Mouse (Mus musculus): ENCODE results near the gene Gast. TPM values are rescaled to one million over a fixed set of nuclear protein-coding genes. Genes with fewer than 3 reads are reported as not detected.

Gast gene
- 0.50 TPM in 1 of 2 replicates, not detected in the other for polyA plus RNA-seq (2014; fragmentation: Nextera tagmentation; extraction: Ambion mirVana)

DNA sequence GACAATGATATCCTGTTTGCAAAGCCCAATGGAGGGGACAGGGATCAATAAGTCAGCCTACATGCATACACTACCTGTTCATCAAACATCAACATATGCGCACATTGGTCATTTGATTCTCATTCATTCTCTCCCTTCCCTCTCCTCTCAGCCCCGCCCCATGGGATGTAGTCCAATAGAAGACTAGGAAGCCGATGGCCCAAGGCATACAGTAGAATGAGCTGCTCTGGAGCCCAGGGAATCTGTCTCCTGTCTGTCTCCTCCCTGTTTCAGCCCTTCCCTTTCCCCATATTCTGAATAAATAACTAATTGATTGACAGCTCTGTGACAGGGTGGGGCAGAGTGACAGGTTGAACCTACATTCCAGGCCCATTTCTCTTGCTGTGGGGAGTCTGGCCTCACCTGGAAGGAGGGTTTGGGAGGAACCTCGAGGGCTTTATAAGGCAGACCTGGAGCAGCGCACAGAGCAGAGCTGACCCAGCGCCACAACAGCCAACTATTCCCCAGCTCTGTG lies at the start of gene Gast:
Gast (plus strand) TSS at position 464 of the 514 bp plus-strand sequence.
- Histone ChIP-seq H3K27me3 (ENCODE audit: control insufficient read depth, insufficient read depth, low read length) (no peaks in the 10 kb centered on the region), H3K27ac (peak within 1 kb of the TSS; percentile 84), H3K9me3 (ENCODE audit: control insufficient read depth, low read length) (no peaks in the 10 kb centered on the region), H3K36me3 (replicated peaks; ENCODE audit: control insufficient read depth, insufficient read depth) (no peaks in the 10 kb centered on the region), H3K4me1 (replicated peaks; ENCODE audit: control insufficient read depth, insufficient read depth, low read length) (peaks cover 56% of the 10 kb centered on the region), H3K4me2 (replicated peaks) (peak within 1 kb of the TSS; percentile 28), H3K9ac (no peak within 1 kb of the TSS), H3K4me3 (replicated peaks; ENCODE audit: low read length) (no peak within 1 kb of the TSS)
- DNase-seq (ENCODE audit: low spot score) = no peak
- 74% methylated on average over 6 of the region's 6 CpGs for WGBS
- no peak for ATAC-seq (ENCODE audit: low FRiP score)

DNA sequence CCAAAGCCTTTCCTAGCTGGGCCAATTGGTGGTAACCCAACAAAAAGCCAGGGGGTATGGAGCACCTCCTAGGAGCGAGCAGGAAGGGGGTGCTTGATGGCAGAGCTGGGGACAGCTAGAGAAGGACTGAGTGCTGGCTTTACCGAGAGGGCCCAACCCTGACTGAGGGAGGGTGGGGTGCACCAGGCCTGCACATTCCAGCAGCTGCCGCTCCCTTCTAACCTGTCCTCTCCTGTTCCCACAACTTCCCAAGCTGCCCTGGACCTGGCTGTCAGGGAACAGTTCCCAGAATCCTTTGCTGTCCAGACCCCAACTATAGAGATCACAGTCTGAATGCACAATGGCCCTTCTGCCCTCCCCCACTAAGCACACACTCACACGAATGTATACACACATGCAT lies 49.2 kb upstream of the Gast start:
- no peak overlapping the region for H3K4me3 ChIP-seq (replicated peaks; ENCODE audit: low read length)
- no peak for ATAC-seq (ENCODE audit: low FRiP score)
- H3K4me1 ChIP-seq (replicated peaks; ENCODE audit: control insufficient read depth, insufficient read depth, low read length) = no peaks in the 10 kb centered on the region
- H3K27ac ChIP-seq = no peak overlapping the region
- H3K4me2 ChIP-seq (replicated peaks) = no peak overlapping the region
- no peaks in the 10 kb centered on the region for H3K9me3 ChIP-seq (ENCODE audit: control insufficient read depth, low read length)
- 83% methylated on average over 4 of the region's 4 CpGs for WGBS
- H3K36me3 ChIP-seq (replicated peaks; ENCODE audit: control insufficient read depth, insufficient read depth) = no peaks in the 10 kb centered on the region
- no peak for DNase-seq (ENCODE audit: low spot score)
- no peaks in the 10 kb centered on the region for H3K27me3 ChIP-seq (ENCODE audit: control insufficient read depth, insufficient read depth, low read length)
- H3K9ac ChIP-seq = no peak overlapping the region

DNA sequence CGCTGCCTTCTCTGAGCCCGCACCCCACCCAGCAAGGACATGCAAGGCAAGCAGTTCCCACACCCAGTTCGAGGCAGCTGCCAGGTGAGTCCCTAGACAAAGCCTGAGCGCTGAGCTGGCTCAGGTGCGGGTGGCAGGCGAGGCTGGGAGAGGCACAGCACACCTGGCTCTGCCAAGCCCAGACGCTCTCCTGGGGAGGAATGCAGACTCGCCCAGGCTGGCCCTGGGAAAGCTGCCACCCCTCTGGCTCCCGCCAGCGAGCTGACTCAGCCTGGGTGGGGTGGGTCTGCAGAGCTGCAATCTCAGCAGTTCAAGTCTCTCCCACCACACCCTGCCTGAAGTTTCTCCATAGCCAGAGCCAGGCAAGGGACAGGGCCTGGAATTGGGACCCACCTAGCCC lies 47.2 kb upstream of the Gast start:
- DNase-seq (ENCODE audit: low spot score) = no peak
- no peaks in the 10 kb centered on the region for H3K36me3 ChIP-seq (replicated peaks; ENCODE audit: control insufficient read depth, insufficient read depth)
- no peak for ATAC-seq (ENCODE audit: low FRiP score)
- H3K9me3 ChIP-seq (ENCODE audit: control insufficient read depth, low read length) = no peaks in the 10 kb centered on the region
- 26% methylated on average over 10 of the region's 10 CpGs for WGBS
- no peak overlapping the region for H3K4me3 ChIP-seq (replicated peaks; ENCODE audit: low read length)
- H3K27me3 ChIP-seq (ENCODE audit: control insufficient read depth, insufficient read depth, low read length) = no peaks in the 10 kb centered on the region
- H3K27ac ChIP-seq = no peak overlapping the region
- no peak overlapping the region for H3K9ac ChIP-seq
- no peak overlapping the region for H3K4me2 ChIP-seq (replicated peaks)
- H3K4me1 ChIP-seq (replicated peaks; ENCODE audit: control insufficient read depth, insufficient read depth, low read length) = no peaks in the 10 kb centered on the region

DNA sequence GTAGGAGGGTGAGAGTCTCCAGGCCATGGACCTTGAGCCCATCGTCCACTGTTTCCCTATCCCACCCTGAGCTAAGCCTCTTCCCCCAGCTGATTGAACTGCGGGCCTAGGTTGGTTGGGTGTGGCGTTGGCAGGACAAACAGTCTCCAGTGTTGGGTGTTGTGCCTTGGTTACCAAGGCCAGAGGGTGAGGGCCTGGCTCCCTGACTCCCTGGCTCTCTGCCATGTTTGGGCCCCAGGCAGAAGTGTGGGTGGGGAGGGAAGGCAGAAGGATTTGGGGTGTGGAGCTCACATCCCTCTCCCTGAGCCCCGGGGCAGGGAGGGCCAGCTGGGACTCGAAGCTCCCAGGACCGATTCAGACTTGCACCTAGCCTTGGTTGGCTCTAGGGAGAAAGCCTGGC lies 45.3 kb upstream of the Gast start:
- H3K9me3 ChIP-seq (ENCODE audit: control insufficient read depth, low read length) = no peaks in the 10 kb centered on the region
- no peak overlapping the region for H3K4me2 ChIP-seq (replicated peaks)
- H3K9ac ChIP-seq = no peak overlapping the region
- 82% methylated on average over 6 of the region's 6 CpGs for WGBS
- no peaks in the 10 kb centered on the region for H3K27me3 ChIP-seq (ENCODE audit: control insufficient read depth, insufficient read depth, low read length)
- no peak for DNase-seq (ENCODE audit: low spot score)
- H3K36me3 ChIP-seq (replicated peaks; ENCODE audit: control insufficient read depth, insufficient read depth) = no peaks in the 10 kb centered on the region
- H3K4me3 ChIP-seq (replicated peaks; ENCODE audit: low read length) = no peak overlapping the region
- no peaks in the 10 kb centered on the region for H3K4me1 ChIP-seq (replicated peaks; ENCODE audit: control insufficient read depth, insufficient read depth, low read length)
- H3K27ac ChIP-seq = no peak overlapping the region
- ATAC-seq (ENCODE audit: low FRiP score) = no peak

DNA sequence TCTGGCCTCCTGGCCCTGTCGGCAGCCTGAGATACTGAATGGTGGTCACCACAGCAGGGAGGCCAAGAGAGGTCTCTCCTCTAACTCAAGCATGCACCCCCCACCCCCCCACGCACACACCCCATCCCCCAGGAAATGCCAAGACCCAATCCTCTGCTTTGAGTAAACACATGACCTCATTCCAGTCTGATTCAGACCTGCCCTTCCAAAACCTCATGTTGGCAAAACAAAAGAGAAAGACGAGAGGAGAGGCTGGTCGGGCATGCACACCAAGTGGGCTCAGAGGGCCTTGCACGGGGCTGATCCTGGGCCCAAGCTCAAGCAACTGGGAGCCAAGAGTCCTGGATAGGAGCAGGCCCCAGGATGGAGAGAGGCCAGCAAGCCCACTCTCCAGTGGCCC lies 44.0 kb upstream of the Gast start:
- Histone ChIP-seq H3K36me3 (replicated peaks; ENCODE audit: control insufficient read depth, insufficient read depth) (no peaks in the 10 kb centered on the region), H3K9ac (no peak overlapping the region), H3K4me1 (replicated peaks; ENCODE audit: control insufficient read depth, insufficient read depth, low read length) (no peaks in the 10 kb centered on the region), H3K27me3 (ENCODE audit: control insufficient read depth, insufficient read depth, low read length) (no peaks in the 10 kb centered on the region), H3K9me3 (ENCODE audit: control insufficient read depth, low read length) (no peaks in the 10 kb centered on the region), H3K4me3 (replicated peaks; ENCODE audit: low read length) (no peak overlapping the region), H3K4me2 (replicated peaks) (no peak overlapping the region), H3K27ac (no peak overlapping the region)
- ATAC-seq (ENCODE audit: low FRiP score) (no peak), DNase-seq (ENCODE audit: low spot score) (no peak)
- 52% methylated on average over 5 of the region's 5 CpGs for WGBS

DNA sequence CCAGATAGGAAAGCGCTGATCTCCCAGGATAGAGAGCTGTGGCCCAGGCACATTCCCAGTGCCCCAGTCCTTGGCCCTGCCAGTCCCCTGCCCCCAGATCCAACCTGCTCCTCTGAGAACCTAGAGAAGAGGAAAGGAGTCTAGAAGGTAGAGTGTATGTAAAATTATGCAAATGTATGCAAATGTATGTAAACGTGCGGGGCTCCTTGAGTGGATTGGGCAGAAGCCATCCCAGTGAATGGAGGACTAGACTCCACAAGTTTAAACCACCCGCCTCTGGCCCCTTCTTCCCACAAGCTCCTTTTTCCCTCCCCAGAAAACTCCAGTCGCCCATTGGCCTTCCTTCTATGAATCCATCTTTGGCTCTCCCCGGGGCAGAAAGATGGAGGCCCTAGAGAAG lies 41.3 kb upstream of the Gast start:
- DNase-seq (ENCODE audit: low spot score) (no peak), ATAC-seq (ENCODE audit: low FRiP score) (no peak)
- H3K9ac ChIP-seq = no peak overlapping the region
- WGBS = 47% methylated on average over 6 of the region's 6 CpGs
- no peaks in the 10 kb centered on the region for H3K4me1 ChIP-seq (replicated peaks; ENCODE audit: control insufficient read depth, insufficient read depth, low read length)
- no peak overlapping the region for H3K4me2 ChIP-seq (replicated peaks)
- H3K27me3 ChIP-seq (ENCODE audit: control insufficient read depth, insufficient read depth, low read length) = no peaks in the 10 kb centered on the region
- no peaks in the 10 kb centered on the region for H3K36me3 ChIP-seq (replicated peaks; ENCODE audit: control insufficient read depth, insufficient read depth)
- no peak overlapping the region for H3K4me3 ChIP-seq (replicated peaks; ENCODE audit: low read length)
- H3K27ac ChIP-seq = no peak overlapping the region
- H3K9me3 ChIP-seq (ENCODE audit: control insufficient read depth, low read length) = no peaks in the 10 kb centered on the region

DNA sequence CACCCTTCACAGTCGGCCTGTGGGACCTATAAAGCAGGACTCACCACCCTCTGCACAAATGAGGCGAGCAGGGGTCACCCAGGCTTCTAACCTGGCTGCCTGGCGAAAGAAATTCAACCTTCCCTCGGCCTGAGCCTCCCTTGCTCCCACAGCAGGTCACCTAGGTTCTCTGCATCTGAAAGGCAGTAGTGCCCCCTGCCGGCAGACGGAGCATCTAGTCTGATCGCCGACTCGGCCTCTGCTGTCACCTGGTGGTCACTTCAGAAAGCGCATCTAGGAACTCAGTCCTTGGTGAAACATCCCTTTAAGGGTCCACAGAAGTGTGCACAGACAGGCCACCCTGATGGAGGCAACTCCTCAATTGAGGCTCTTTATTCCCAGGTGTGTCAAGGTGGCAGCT lies 38.9 kb upstream of the Gast start:
- Histone ChIP-seq H3K4me2 (replicated peaks) (no peak overlapping the region), H3K9ac (no peak overlapping the region), H3K4me3 (replicated peaks; ENCODE audit: low read length) (no peak overlapping the region), H3K36me3 (replicated peaks; ENCODE audit: control insufficient read depth, insufficient read depth) (no peaks in the 10 kb centered on the region), H3K4me1 (replicated peaks; ENCODE audit: control insufficient read depth, insufficient read depth, low read length) (no peaks in the 10 kb centered on the region), H3K9me3 (ENCODE audit: control insufficient read depth, low read length) (no peaks in the 10 kb centered on the region), H3K27me3 (ENCODE audit: control insufficient read depth, insufficient read depth, low read length) (no peaks in the 10 kb centered on the region), H3K27ac (no peak overlapping the region)
- WGBS = 6% methylated on average over 10 of the region's 10 CpGs
- DNase-seq (ENCODE audit: low spot score) (peak; percentile 89), ATAC-seq (ENCODE audit: low FRiP score) (no peak; the same call in 1 of the 2 replicates)

DNA sequence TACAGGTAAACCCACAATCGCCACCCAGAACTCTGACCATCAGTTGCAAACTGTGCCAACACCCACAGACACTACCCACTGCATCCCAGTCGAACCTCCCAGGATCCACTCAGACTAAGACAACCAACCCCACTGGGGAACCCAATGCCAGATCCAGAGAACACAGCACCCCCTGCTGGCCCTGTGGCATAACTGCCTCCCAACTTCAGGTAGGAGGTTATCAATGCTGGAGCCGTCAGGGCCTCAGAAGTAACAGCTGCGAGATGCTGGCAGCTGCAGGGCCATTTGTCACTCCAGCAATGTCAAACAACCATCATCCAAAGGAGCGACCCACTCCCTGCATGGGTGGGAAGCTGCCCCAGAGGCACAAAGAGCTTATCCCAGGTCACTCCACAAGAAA lies 36.4 kb upstream of the Gast start:
- H3K27ac ChIP-seq = no peak overlapping the region
- ATAC-seq (ENCODE audit: low FRiP score) (no peak), DNase-seq (ENCODE audit: low spot score) (no peak)
- H3K9ac ChIP-seq = no peak overlapping the region
- 45% methylated on average over 5 of the region's 5 CpGs for WGBS
- no peaks in the 10 kb centered on the region; the same call in 1 of the 2 replicates for H3K27me3 ChIP-seq (ENCODE audit: control insufficient read depth, insufficient read depth, low read length)
- H3K9me3 ChIP-seq (ENCODE audit: control insufficient read depth, low read length) = no peaks in the 10 kb centered on the region
- no peak overlapping the region for H3K4me3 ChIP-seq (replicated peaks; ENCODE audit: low read length)
- no peaks in the 10 kb centered on the region for H3K4me1 ChIP-seq (replicated peaks; ENCODE audit: control insufficient read depth, insufficient read depth, low read length)
- no peaks in the 10 kb centered on the region for H3K36me3 ChIP-seq (replicated peaks; ENCODE audit: control insufficient read depth, insufficient read depth)
- peak overlapping the region; percentile 28 for H3K4me2 ChIP-seq (replicated peaks)

DNA sequence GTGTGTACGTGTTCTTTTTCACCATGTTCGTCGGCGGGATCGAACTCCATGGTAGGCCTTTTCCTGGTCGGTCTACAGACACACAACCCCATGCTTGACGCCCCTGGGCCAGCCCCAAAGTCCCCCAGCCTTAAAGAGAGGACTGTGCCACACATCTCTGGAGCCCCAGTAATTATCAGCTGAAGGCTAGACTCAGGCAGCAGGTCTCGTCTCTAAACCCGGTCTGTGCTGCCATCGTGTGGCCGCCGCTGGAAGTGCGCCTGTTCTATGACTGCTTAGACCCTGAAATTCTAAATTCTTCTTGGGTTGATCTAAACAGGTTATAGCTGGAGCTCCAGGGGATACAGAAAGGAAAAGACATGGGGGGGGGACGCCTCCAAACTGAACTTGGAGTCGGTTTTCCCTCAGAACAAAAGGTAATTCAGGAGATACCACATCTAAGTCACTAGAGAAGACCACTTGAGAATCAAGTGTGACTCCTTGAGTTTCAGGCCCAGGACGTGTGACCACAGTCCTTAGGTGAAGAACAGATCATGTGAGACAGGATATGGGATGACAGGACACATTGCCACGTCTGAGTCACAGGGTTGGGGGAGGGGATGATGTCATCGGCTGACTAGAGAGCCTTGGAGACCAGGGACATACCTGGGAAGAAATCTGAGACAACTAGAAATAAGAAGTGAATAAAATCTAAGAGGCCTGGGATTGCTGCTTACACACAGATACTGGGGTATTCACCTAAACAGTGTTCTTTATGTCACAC lies 35.8 kb upstream of the Gast start:
- no peak overlapping the region; the same call in 1 of the 2 replicates for H3K9ac ChIP-seq
- peak overlapping the region; percentile 28 for H3K4me2 ChIP-seq (replicated peaks)
- DNase-seq (ENCODE audit: low spot score) (peak; percentile 85), ATAC-seq (ENCODE audit: low FRiP score) (peak; percentile 54; the same call in 1 of the 2 replicates)
- WGBS = 23% methylated on average over 18 of the region's 18 CpGs
- H3K4me3 ChIP-seq (replicated peaks; ENCODE audit: low read length) = no peak overlapping the region
- H3K27me3 ChIP-seq (ENCODE audit: control insufficient read depth, insufficient read depth, low read length) = no peaks in the 10 kb centered on the region; the same call in 1 of the 2 replicates
- H3K4me1 ChIP-seq (replicated peaks; ENCODE audit: control insufficient read depth, insufficient read depth, low read length) = no peaks in the 10 kb centered on the region
- H3K27ac ChIP-seq = no peak overlapping the region
- H3K9me3 ChIP-seq (ENCODE audit: control insufficient read depth, low read length) = no peaks in the 10 kb centered on the region
- H3K36me3 ChIP-seq (replicated peaks; ENCODE audit: control insufficient read depth, insufficient read depth) = no peaks in the 10 kb centered on the region
